Comparison of ENCODE assay signal across 13 mouse cellular contexts in genomic region chr8:90555415-90556078, GRCm38 (mm10).
A peak's percentile ranks its signal among the peaks of the same experiment; 100 is the strongest.
DNase-seq lines count a peak whose midpoint lies in the region; ATAC-seq lines count a peak whose summit lies in the region.
"Had no signal": no experiment of that assay in that cellular context is flagged by ENCODE, and none has a peak within 500 bp of the region (broad histone marks: within the 10 kb centered on the region; RNA-seq: fewer than 3 reads in every experiment).

No protein-coding gene starts in this region.

- WGBS in forebrain, embryonic 11.5 days = 88% methylated on average over 14 of the region's 14 CpGs

- no peak overlapping the region for H3K9ac ChIP-seq in forebrain, embryonic 11.5 days (ENCODE audit: low read length)
- H3K9ac ChIP-seq: lung, embryonic 14.5 days; neural tube, embryonic 15.5 days had no signal

- H3K4me1 ChIP-seq in forebrain, embryonic 11.5 days (replicated peaks; ENCODE audit: control insufficient read depth, insufficient read depth, low read length) = no peaks in the 10 kb centered on the region

- H3K4me2 ChIP-seq in forebrain, embryonic 11.5 days (ENCODE audit: low read depth, low read length, severe bottlenecking) = no peak overlapping the region
- H3K4me2 ChIP-seq: lung, embryonic 14.5 days; neural tube, embryonic 15.5 days had no signal

- H3K27ac ChIP-seq in forebrain, embryonic 11.5 days (ENCODE audit: low read depth, low read length) = no peak overlapping the region
- H3K27ac ChIP-seq: neural tube, embryonic 15.5 days had no signal

- DNase-seq in gastrocnemius, postnatal 10 days = peak; percentile 24
- DNase-seq in gastrocnemius, adult 18-20 months (ENCODE audit: low spot score) = no peak
- DNase-seq in ovary, postnatal 36 days (ENCODE audit: low spot score) = peak; percentile 6
- no peak for DNase-seq in ovary, postnatal 14 days (ENCODE audit: low spot score)
- DNase-seq in kidney, postnatal 10 days = peak; percentile 21
- DNase-seq in c-Kit-positive CD71-positive TER-119-positive erythroid progenitor cells, embryonic 14.5 days (ENCODE audit: low spot score) = no peak
- no peak for DNase-seq in forebrain, embryonic 11.5 days (ENCODE audit: low spot score)
- DNase-seq: cerebellum, adult 18-20 months; embryo, embryonic 11 days; liver; lung, embryonic 14.5 days; right cerebral cortex, postnatal 25 days had no signal

- ATAC-seq in forebrain, embryonic 11.5 days (replicated peaks; ENCODE audit: low FRiP score) = no peak

- H3K27me3 ChIP-seq in forebrain, embryonic 11.5 days (ENCODE audit: control insufficient read depth, insufficient read depth, low read length) = no peaks in the 10 kb centered on the region
- H3K27me3 ChIP-seq: neural tube, embryonic 15.5 days had no signal

- H3K36me3 ChIP-seq in forebrain, embryonic 11.5 days (ENCODE audit: control insufficient read depth, insufficient read depth, low read length) = no peaks in the 10 kb centered on the region
- H3K36me3 ChIP-seq: neural tube, embryonic 15.5 days had no signal

- H3K9me3 ChIP-seq in forebrain, embryonic 11.5 days (ENCODE audit: control insufficient read depth, low read length) = no peaks in the 10 kb centered on the region
- H3K9me3 ChIP-seq: neural tube, embryonic 15.5 days had no signal

- H3K4me3 ChIP-seq in forebrain, embryonic 11.5 days (ENCODE audit: low read depth, low read length) = no peak overlapping the region
- H3K4me3 ChIP-seq: neural tube, embryonic 15.5 days had no signal

Comparison
In these comparisons a context has a peak if more than half of its experiments do, and no peak if none do; other contexts are left out.
1. DNase-seq: peak in gastrocnemius, postnatal 10 days (single experiment), ovary, postnatal 36 days (single experiment) and kidney, postnatal 10 days (single experiment); none in gastrocnemius, adult 18-20 months (single experiment), ovary, postnatal 14 days (single experiment), c-Kit-positive CD71-positive TER-119-positive erythroid progenitor cells, embryonic 14.5 days (single experiment) and forebrain, embryonic 11.5 days (single experiment).